Mouse (Mus musculus) bone marrow, adult 2 months (tissue): Measurements from ENCODE around the gene Unc119b. TPM values are rescaled to one million over a fixed set of nuclear protein-coding genes. Genes with fewer than 3 reads are reported as not detected.
"Not testable (repeated sequence)": the region's sequence is repeated elsewhere in the genome, so short reads cannot be mapped to it uniquely, and the experiment has no call there.

ENCODE experiments used
- H3K27ac ChIP-seq: fragments of 200-500 bp; 2 replicates; pipeline ENCODE4 v1.5.1; 2012; ENCODE audit warnings: low read depth, mild to moderate bottlenecking, control low read depth, inconsistent platforms, low read length; ENCODE audit not compliant: control insufficient read depth, poor library complexity, insufficient read depth
- H3K4me1 ChIP-seq: fragments of 200-500 bp; 2 replicates; pipeline ENCODE4 v1.6.1; 2011; ENCODE audit warnings: low read length; ENCODE audit not compliant: control insufficient read depth, insufficient read depth
- H3K4me3 ChIP-seq: fragments of 200-500 bp; replicated peaks from 2 replicates; pipeline ENCODE3; 2011; ENCODE audit warnings: mild to moderate bottlenecking, low read depth, low read length, control low read depth; ENCODE audit not compliant: control insufficient read depth
- CTCF ChIP-seq: fragments of 200-500 bp; IDR thresholded peaks from 2 replicates; pipeline ENCODE4 v1.5.1; 2011; ENCODE audit warnings: low read length, control low read depth; ENCODE audit not compliant: control insufficient read depth, insufficient read depth
- POLR2A ChIP-seq: fragments of 200-500 bp; IDR thresholded peaks from 2 replicates; pipeline ENCODE4 v1.6.1; 2011; ENCODE audit warnings: low read depth, mild to moderate bottlenecking, control low read depth, low read length, borderline replicate concordance; ENCODE audit not compliant: control insufficient read depth
- WGBS: fragments of 180-500 bp; shearing (Covaris S2); methylation state at CpG from one replicate; pipeline ENCODE4 v1.1.7; 2018; 5-methylcytosine and 5-hydroxymethylcytosine counted together
- polyA plus RNA-seq: library from polyadenylated mRNA; stranded (reverse); fragments of >200 nt; gene quantifications from 2 replicates; pipeline ENCODE4 v1.2.4, GENCODE M21; 2011; ENCODE audit warnings: low replicate concordance; ENCODE audit not compliant: missing spikeins, insufficient read depth, insufficient read length

Unc119b gene
- polyA plus RNA-seq, 1 experiment = 7.8 TPM

GRCm38 (mm10) chr5:115168641-115169415 is 34.1 kb upstream of the Unc119b start:
- peaks cover 5% of the 10 kb centered on the region; the same call in 1 of the 2 replicates for H3K4me1 ChIP-seq
- no peak overlapping the region for H3K4me3 ChIP-seq
- no peak overlapping the region for H3K27ac ChIP-seq
- 71% methylated on average over 27 of the region's 27 CpGs for WGBS
- TF ChIP-seq POLR2A (no peak), CTCF (no peak)

- TF ChIP-seq POLR2A (no peak), CTCF (no peak)
These were observed 32.6 kb upstream of the Unc119b start for GRCm38 (mm10) chr5:115167396-115167795.

GRCm38 (mm10) chr5:115166815-115167194 is 32.0 kb upstream of the Unc119b start:
- H3K27ac ChIP-seq = peak overlapping the region; percentile 13; the same call in 1 of the 2 replicates
- WGBS = 56% methylated on average over 7 of the region's 7 CpGs
- peaks cover 5% of the 10 kb centered on the region; the same call in 1 of the 2 replicates for H3K4me1 ChIP-seq
- no peak overlapping the region for H3K4me3 ChIP-seq
- no peak for TF ChIP-seq CTCF
- TF ChIP-seq POLR2A = no peak

More at GRCm38 (mm10) chr5:115167396-115167795, 32.6 kb upstream of the Unc119b start:
- no peak overlapping the region for H3K4me3 ChIP-seq
- H3K27ac ChIP-seq = peak overlapping the region; percentile 13
- peaks cover 5% of the 10 kb centered on the region; the same call in 1 of the 2 replicates for H3K4me1 ChIP-seq
- WGBS = 9% methylated on average over 6 of the region's 6 CpGs

GRCm38 (mm10) chr5:115165895-115166814 is 31.4 kb upstream of the Unc119b start:
- 51% methylated on average over 11 of the region's 11 CpGs for WGBS

GRCm38 (mm10) chr5:115165351-115165750 is 30.6 kb upstream of the Unc119b start:
- Histone ChIP-seq H3K4me3 (no peak overlapping the region), H3K4me1 (peaks cover 6% of the 10 kb centered on the region; the same call in 1 of the 2 replicates), H3K27ac (no peak overlapping the region)
- 80% methylated on average over 9 of the region's 9 CpGs for WGBS
- peak; percentile 58 for TF ChIP-seq CTCF
- no peak for TF ChIP-seq POLR2A

More at GRCm38 (mm10) chr5:115165895-115166814, 31.4 kb upstream of the Unc119b start:
- no peak for TF ChIP-seq CTCF
- no peak for TF ChIP-seq POLR2A
- H3K27ac ChIP-seq = no peak overlapping the region; the same call in 1 of the 2 replicates
- peaks cover 5% of the 10 kb centered on the region; the same call in 1 of the 2 replicates for H3K4me1 ChIP-seq
- no peak overlapping the region for H3K4me3 ChIP-seq

GRCm38 (mm10) chr5:115164446-115164845 is 29.7 kb upstream of the Unc119b start:
- 82% methylated on average over 4 of the region's 4 CpGs for WGBS
- not testable (repeated sequence) for H3K27ac ChIP-seq, H3K4me1 ChIP-seq, H3K4me3 ChIP-seq

GRCm38 (mm10) chr5:115163563-115163962 is 28.8 kb upstream of the Unc119b start:
- H3K4me1 ChIP-seq = peaks cover 6% of the 10 kb centered on the region; the same call in 1 of the 2 replicates
- WGBS = 62% methylated on average over 8 of the region's 8 CpGs

GRCm38 (mm10) chr5:115161940-115162279 is 27.1 kb upstream of the Unc119b start:
- H3K27ac ChIP-seq, H3K4me1 ChIP-seq, H3K4me3 ChIP-seq: not testable (repeated sequence)
- WGBS = 79% methylated on average over 1 of the region's 1 CpGs

More at GRCm38 (mm10) chr5:115163563-115163962, 28.8 kb upstream of the Unc119b start:
- TF ChIP-seq POLR2A (no peak), CTCF (peak; percentile 74)
- no peak overlapping the region for H3K27ac ChIP-seq
- no peak overlapping the region for H3K4me3 ChIP-seq
